Mouse (Mus musculus) C2C12 (cell line): ENCODE results near the gene Nepn. TPM values are rescaled to one million over a fixed set of nuclear protein-coding genes. Genes with fewer than 3 reads are reported as not detected.

Source experiments
- H3K27me3 ChIP-seq: one replicate; pipeline ENCODE4 v1.6.1; 2011; ENCODE audit not compliant: control insufficient read depth, insufficient read depth, insufficient read length
- H3K36me3 ChIP-seq: one replicate; pipeline ENCODE4 v1.6.1; 2011; ENCODE audit not compliant: control insufficient read depth, insufficient read depth
- H3K4me3 ChIP-seq: one replicate; pipeline ENCODE4 v1.5.1; 2011; ENCODE audit warnings: mild to moderate bottlenecking, control low read depth; ENCODE audit not compliant: poor library complexity, insufficient read depth, severe bottlenecking
- H3K79me2 ChIP-seq: one replicate; pipeline ENCODE4 v1.6.1; 2011; ENCODE audit not compliant: control insufficient read depth, insufficient read depth
- H3K79me3 ChIP-seq: one replicate; pipeline ENCODE4 v1.6.1; 2011; ENCODE audit warnings: low read depth, control low read depth
- H3ac ChIP-seq: one replicate; pipeline ENCODE3; 2011; ENCODE audit warnings: low read depth; ENCODE audit not compliant: control insufficient read depth, insufficient read length
- CEBPB ChIP-seq: IDR thresholded peaks from one replicate; pipeline ENCODE4 v1.6.1; 2011; ENCODE audit warnings: low read depth, mild to moderate bottlenecking, control low read depth, moderate library complexity
- CTCF ChIP-seq: IDR thresholded peaks from one replicate; pipeline ENCODE4 v1.5.1; 2011; ENCODE audit not compliant: control insufficient read depth, insufficient read depth, insufficient read length
- FOSL1 ChIP-seq: IDR thresholded peaks from one replicate; pipeline ENCODE4 v1.8.0; 2011; ENCODE audit warnings: mild to moderate bottlenecking, low read length; ENCODE audit not compliant: poor library complexity, insufficient read depth, severe bottlenecking
- MAX ChIP-seq: IDR thresholded peaks from one replicate; pipeline ENCODE4 v1.6.1; 2011; ENCODE audit warnings: mild to moderate bottlenecking, control low read depth
- MYOD1 ChIP-seq: IDR thresholded peaks from one replicate; pipeline ENCODE4 v1.6.1; 2011; ENCODE audit warnings: low read depth; ENCODE audit not compliant: control insufficient read depth, insufficient read length
- MYOG ChIP-seq: IDR thresholded peaks from one replicate; pipeline ENCODE4 v1.6.1; 2011; ENCODE audit not compliant: control insufficient read depth, insufficient read length; ENCODE audit errors: extremely low read depth
- USF1 ChIP-seq: IDR thresholded peaks from one replicate; pipeline ENCODE4 v1.6.1; 2011; ENCODE audit warnings: low read depth, mild to moderate bottlenecking, control low read depth, moderate library complexity
- polyA plus RNA-seq: library from polyadenylated mRNA; unstranded; fragments of >200 nt; fragmentation: generic; extraction: Trizol; gene quantifications from one replicate; pipeline ENCODE4 v1.2.1, GENCODE M21; 2012; ENCODE audit warnings: missing spikeins

The Nepn gene
- polyA plus RNA-seq, 1 experiment, result not detected

DNA sequence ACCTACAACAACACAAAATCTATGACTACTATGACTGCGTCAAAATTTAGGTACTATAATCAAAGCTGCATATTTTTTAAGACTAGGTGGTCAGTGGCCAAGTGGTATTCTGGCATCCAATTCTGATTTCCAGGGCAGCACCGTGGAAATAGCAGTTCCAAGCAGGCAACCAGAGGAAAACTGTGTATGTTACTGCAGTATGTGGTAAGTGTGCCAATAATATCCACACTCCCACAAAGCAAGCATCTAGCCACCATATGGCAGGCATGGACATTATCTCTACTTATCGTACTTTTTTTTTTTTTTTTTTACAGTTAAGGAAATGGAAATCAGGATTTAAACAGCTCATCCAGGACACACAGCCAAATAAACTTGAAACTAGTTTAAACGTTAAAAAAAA lies 20.4 kb upstream of the Nepn start:
- TF ChIP-seq MYOG (no peak), FOSL1 (no peak), MYOD1 (no peak), CTCF (no peak), USF1 (no peak), MAX (no peak), CEBPB (no peak)
- H3K36me3 ChIP-seq, result no peaks in the 10 kb centered on the region
- no peaks in the 10 kb centered on the region for H3K27me3 ChIP-seq
- peaks cover 25% of the 10 kb centered on the region for H3K79me3 ChIP-seq
- H3ac ChIP-seq, result no peak overlapping the region
- H3K4me3 ChIP-seq, result no peak overlapping the region
- peaks cover 61% of the 10 kb centered on the region for H3K79me2 ChIP-seq

DNA sequence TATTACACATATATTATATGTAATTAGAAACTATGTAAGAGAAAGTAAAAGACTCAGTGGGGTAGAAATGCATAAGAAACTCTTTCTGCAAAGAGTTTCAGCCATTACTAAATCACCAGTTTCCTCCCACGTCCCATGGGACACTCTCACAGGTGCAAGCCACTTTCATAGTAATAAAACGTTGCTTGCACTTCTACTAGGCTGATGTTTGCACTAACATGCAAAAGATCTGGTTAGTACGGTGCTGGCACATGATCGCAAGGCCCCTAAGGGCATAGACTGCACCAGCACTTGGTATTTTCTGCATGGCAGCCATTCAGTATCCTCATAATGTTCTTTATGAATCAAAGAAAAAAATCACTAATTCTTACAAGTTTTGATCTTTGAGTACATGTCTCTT lies 14.9 kb upstream of the Nepn start:
- TF ChIP-seq MYOD1 (no peak), USF1 (no peak), FOSL1 (no peak), CEBPB (no peak), MAX (no peak)
- no peaks in the 10 kb centered on the region for H3K36me3 ChIP-seq
- no peaks in the 10 kb centered on the region for H3K27me3 ChIP-seq
- H3K79me3 ChIP-seq, result peaks cover 55% of the 10 kb centered on the region
- peaks cover 86% of the 10 kb centered on the region for H3K79me2 ChIP-seq
- H3K4me3 ChIP-seq, result no peak overlapping the region
- no peak overlapping the region for H3ac ChIP-seq

DNA sequence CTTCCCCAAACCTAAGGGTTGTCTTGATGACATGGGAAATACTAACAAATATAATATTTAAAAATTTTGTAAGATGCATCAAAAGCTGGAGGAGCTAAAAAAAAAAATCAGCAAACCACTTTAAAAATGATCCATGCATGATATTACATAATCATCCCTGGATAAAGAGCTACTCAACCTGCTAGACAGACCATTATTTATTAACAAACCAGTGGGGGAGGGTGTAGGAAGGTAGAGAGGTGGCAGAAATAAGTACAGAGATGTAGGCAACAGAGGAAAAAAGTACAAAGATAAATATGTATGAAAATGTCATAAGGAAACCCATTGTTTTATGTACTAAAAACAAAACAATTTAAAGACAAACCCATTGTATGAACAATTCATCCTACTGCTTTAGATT lies 14.1 kb upstream of the Nepn start:
- Histone ChIP-seq H3K4me3 (no peak overlapping the region), H3ac (no peak overlapping the region), H3K79me2 (peaks cover 88% of the 10 kb centered on the region), H3K27me3 (no peaks in the 10 kb centered on the region), H3K36me3 (no peaks in the 10 kb centered on the region), H3K79me3 (peaks cover 60% of the 10 kb centered on the region)
- no peak for TF ChIP-seq MYOG

DNA sequence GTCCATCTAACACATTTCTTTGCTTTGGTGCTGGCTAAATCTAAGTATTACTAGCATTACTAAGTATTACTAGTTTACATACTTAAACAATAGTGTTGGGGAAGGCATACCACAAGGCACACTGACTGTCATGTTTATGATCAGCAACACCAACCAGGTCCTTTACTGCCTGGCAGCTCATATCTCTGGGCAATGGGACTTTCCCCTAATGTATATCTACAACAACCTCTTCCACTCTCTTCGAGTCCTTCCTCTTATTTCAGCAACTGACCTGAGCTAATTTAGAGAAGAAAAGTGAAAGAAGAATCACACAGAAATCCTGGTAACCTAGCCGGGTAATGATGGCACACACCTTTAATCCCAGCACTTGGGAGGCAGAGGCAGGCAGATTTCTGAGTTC lies 12.3 kb upstream of the Nepn start:
- no peak overlapping the region for H3ac ChIP-seq
- TF ChIP-seq USF1, result no peak
- no peak for TF ChIP-seq CEBPB
- TF ChIP-seq MYOD1, result no peak
- no peak for TF ChIP-seq FOSL1
- TF ChIP-seq CTCF, result no peak
- no peak for TF ChIP-seq MYOG
- TF ChIP-seq MAX, result no peak

DNA sequence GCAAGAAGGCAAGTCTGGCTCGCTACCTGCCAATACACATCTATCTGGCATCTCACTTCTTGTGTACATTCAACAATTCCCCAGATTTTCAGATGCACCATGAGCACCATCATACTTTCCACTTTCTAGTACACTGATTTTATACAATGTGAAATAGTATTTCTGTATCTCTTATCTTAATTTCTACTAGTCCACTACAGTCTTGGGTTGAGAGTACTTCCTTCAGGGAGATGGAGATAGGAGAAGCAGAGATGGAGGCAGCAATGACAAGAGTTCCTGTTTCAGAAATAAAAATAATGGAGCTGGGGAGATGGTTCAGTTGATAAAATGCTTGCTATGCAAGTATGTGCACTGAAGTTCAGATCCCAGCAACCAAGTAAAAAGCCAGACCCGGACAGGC lies 11.0 kb upstream of the Nepn start:
- Histone ChIP-seq H3K79me3 (peaks cover 67% of the 10 kb centered on the region), H3ac (no peak overlapping the region), H3K27me3 (no peaks in the 10 kb centered on the region), H3K4me3 (no peak overlapping the region), H3K79me2 (peaks cover 88% of the 10 kb centered on the region), H3K36me3 (no peaks in the 10 kb centered on the region)
- TF ChIP-seq FOSL1 (no peak), MYOD1 (no peak)

More for the DNA sequence above, 12.3 kb upstream of the Nepn start:
- peaks cover 98% of the 10 kb centered on the region for H3K79me2 ChIP-seq
- H3K27me3 ChIP-seq, result no peaks in the 10 kb centered on the region
- H3K4me3 ChIP-seq, result no peak overlapping the region
- H3K36me3 ChIP-seq, result no peaks in the 10 kb centered on the region
- peaks cover 71% of the 10 kb centered on the region for H3K79me3 ChIP-seq

DNA sequence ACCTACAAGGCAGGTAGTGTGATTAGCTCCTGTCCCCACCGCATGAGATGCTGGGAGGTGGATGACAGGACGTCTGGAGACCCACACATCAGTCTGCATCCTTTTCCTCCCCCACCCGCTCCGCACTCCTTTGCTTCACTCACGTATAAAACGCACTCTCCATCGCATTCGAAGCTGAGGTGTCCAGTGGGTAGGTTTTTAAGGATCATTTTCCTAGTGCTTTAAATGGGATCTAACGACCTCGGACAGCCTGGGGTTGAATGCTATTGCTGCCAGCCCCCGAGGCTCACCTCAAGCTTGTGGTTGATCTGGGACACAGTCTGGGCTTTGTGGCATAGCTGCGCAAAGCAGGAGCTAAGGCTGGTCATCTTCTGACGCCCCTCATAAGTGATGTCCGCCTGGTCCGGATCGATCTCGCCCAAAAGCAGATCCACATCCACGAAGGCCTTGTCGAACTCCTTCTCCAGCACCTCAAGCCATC lies 7.4 kb upstream of the Nepn start:
- H3K27me3 ChIP-seq, result no peaks in the 10 kb centered on the region

More for the DNA sequence above, 7.4 kb upstream of the Nepn start:
- Histone ChIP-seq H3K79me2 (peaks cover 54% of the 10 kb centered on the region), H3K79me3 (peaks cover 44% of the 10 kb centered on the region), H3ac (peak overlapping the region; percentile 71), H3K4me3 (peak overlapping the region; percentile 74), H3K36me3 (no peaks in the 10 kb centered on the region)
- no peak for TF ChIP-seq MYOD1
- TF ChIP-seq FOSL1, result no peak
- TF ChIP-seq CEBPB, result no peak
- TF ChIP-seq CTCF, result no peak
- no peak for TF ChIP-seq MAX
- TF ChIP-seq USF1, result no peak
- no peak for TF ChIP-seq MYOG
